Mouse (Mus musculus): ENCODE data around the gene Klhl25. TPM values are rescaled to one million over a fixed set of nuclear protein-coding genes. Genes with fewer than 3 reads are reported as not detected.
"Not testable (repeated sequence)": the region's sequence is repeated elsewhere in the genome, so short reads cannot be mapped to it uniquely, and the experiment has no call there.

Klhl25 gene
- polyA plus RNA-seq, 1 experiment from 2014 or later = 21.2 TPM

DNA sequence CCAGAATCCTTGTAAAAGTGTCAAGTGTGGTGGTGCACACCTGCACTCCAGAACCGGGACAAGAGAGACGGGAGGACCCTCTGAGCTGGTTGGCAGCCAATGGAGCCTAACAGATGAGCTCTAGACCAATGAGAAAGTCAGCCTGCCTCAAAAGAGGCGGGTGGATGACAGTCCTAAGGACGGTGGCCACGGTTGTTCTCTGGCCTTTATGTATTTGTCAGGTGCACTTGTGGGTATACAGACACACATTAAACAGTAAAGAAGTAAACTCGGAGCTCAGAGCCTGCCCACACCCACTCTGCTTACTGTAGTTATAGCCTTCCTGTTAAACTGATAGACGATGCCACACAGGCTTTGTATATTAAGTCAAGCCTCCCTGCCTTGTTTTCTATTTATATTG is 27.4 kb upstream of the Klhl25 start:
- Histone ChIP-seq H3K4me3 (ENCODE audit: low read depth, low read length) (no peak overlapping the region), H3K4me1 (ENCODE audit: control insufficient read depth, insufficient read depth, low read length) (no peaks in the 10 kb centered on the region), H3K36me3 (ENCODE audit: control insufficient read depth, insufficient read depth, low read length) (no peaks in the 10 kb centered on the region), H3K4me2 (no peak overlapping the region), H3K9me3 (ENCODE audit: control insufficient read depth, low read length) (no peaks in the 10 kb centered on the region), H3K27me3 (ENCODE audit: control insufficient read depth, insufficient read depth, low read length) (no peaks in the 10 kb centered on the region), H3K9ac (ENCODE audit: low read length) (no peak overlapping the region), H3K27ac (ENCODE audit: low read depth, low read length) (no peak overlapping the region)
- WGBS = 89% methylated on average over 7 of the region's 7 CpGs
- DNase-seq (ENCODE audit: low spot score, missing footprints) (no peak), ATAC-seq (ENCODE audit: low FRiP score) (no peak)

DNA sequence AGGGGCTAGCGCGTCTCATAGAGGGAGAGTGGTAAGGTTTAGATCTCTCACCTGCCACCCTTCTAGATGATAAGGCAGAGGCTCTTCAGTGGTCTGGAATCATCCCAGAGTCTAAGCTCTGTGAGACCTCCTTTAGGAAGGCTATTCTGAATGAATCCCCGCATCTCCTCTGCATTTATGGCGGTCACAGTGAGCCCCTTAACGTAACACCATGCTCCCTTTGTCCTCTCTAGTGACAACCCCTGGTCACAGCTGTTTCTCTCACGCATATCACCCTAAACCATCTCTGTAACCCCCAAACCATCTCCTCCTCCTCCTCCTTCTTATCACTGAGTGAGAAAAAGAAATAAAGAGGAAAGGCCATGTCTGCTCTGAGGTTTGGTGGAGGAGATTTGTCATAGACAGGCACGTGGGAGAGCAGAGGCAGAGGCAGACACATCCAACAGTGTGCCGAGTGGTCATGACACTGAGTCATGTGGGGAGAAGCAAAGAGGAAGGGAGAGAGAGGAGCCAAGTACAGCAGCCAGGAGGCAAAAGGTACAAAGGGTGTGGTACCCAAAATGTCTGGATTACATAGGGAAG is 25.9 kb upstream of the Klhl25 start:
- DNase-seq (ENCODE audit: low spot score, missing footprints) (no peak), ATAC-seq (ENCODE audit: low FRiP score) (no peak)
- Histone ChIP-seq H3K9ac (ENCODE audit: low read length) (no peak overlapping the region), H3K4me2 (no peak overlapping the region), H3K36me3 (ENCODE audit: control insufficient read depth, insufficient read depth, low read length) (no peaks in the 10 kb centered on the region), H3K27me3 (ENCODE audit: control insufficient read depth, insufficient read depth, low read length) (no peaks in the 10 kb centered on the region), H3K4me3 (ENCODE audit: low read depth, low read length) (no peak overlapping the region), H3K27ac (ENCODE audit: low read depth, low read length) (no peak overlapping the region), H3K4me1 (ENCODE audit: control insufficient read depth, insufficient read depth, low read length) (no peaks in the 10 kb centered on the region), H3K9me3 (ENCODE audit: control insufficient read depth, low read length) (no peaks in the 10 kb centered on the region)
- 90% methylated on average over 8 of the region's 8 CpGs for WGBS

DNA sequence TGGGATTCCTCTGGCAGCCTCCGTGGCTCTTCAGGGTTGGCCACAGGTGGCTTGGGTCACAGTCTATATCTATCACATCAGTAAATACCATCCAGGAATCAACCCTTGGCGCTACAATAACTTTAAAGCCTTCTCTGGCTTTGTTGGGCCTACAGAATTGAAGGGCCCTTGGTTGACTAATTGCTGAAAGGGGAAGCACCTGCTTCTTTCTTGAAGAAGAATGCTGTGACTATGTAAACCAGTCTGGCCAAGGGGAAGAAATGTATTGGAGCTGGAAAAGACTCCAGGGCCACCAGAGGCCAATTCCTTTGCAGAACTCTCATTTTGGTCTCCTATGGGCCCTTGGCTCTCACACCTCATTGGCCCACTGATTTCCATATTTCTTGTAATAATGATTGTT is 25.0 kb upstream of the Klhl25 start:
- no peaks in the 10 kb centered on the region for H3K4me1 ChIP-seq (ENCODE audit: control insufficient read depth, insufficient read depth, low read length)
- no peaks in the 10 kb centered on the region for H3K36me3 ChIP-seq (ENCODE audit: control insufficient read depth, insufficient read depth, low read length)
- no peaks in the 10 kb centered on the region for H3K27me3 ChIP-seq (ENCODE audit: control insufficient read depth, insufficient read depth, low read length)
- H3K4me2 ChIP-seq = no peak overlapping the region
- no peaks in the 10 kb centered on the region for H3K9me3 ChIP-seq (ENCODE audit: control insufficient read depth, low read length)
- no peak overlapping the region for H3K27ac ChIP-seq (ENCODE audit: low read depth, low read length)
- ATAC-seq (ENCODE audit: low FRiP score) = no peak
- no peak for DNase-seq (ENCODE audit: low spot score, missing footprints)
- H3K9ac ChIP-seq (ENCODE audit: low read length) = no peak overlapping the region
- H3K4me3 ChIP-seq (ENCODE audit: low read depth, low read length) = no peak overlapping the region
- WGBS = 77% methylated on average over 2 of the region's 2 CpGs

- H3K4me3 ChIP-seq (ENCODE audit: low read depth, low read length) = no peak overlapping the region
- WGBS = 80% methylated on average over 3 of the region's 4 CpGs
- no peaks in the 10 kb centered on the region for H3K4me1 ChIP-seq (ENCODE audit: control insufficient read depth, insufficient read depth, low read length)
- ATAC-seq (ENCODE audit: low FRiP score) (no peak), DNase-seq (ENCODE audit: low spot score, missing footprints) (peak; percentile 41)
- no peaks in the 10 kb centered on the region for H3K9me3 ChIP-seq (ENCODE audit: control insufficient read depth, low read length)
- no peak overlapping the region for H3K4me2 ChIP-seq
- no peak overlapping the region for H3K27ac ChIP-seq (ENCODE audit: low read depth, low read length)
- H3K9ac ChIP-seq (ENCODE audit: low read length) = no peak overlapping the region
- no peaks in the 10 kb centered on the region for H3K27me3 ChIP-seq (ENCODE audit: control insufficient read depth, insufficient read depth, low read length)
- no peaks in the 10 kb centered on the region for H3K36me3 ChIP-seq (ENCODE audit: control insufficient read depth, insufficient read depth, low read length)
These were observed 21.6 kb upstream of the Klhl25 start for GRCm38 (mm10) chr7:75826360-75827103.

DNA sequence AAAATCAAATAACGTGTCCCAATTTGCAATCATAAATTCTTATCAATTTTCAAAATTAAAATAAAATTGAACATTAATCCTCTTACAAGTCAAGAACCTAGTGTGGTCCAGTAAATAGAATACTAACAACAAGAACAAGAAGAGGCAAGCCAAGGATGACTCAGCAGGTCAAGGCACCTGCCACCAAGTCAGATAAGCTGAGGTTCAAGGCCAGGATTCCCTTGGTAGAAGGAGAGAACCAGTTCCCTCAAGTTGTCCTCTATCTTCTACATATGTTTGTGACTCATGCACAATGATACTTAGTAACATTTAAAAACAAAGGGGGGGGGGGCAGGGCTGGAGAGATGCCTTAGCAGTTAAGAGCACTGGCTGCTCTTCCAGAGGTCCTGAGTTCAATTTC is 20.8 kb upstream of the Klhl25 start:
- Histone ChIP-seq H3K9me3 (ENCODE audit: control insufficient read depth, low read length) (no peaks in the 10 kb centered on the region), H3K9ac (ENCODE audit: low read length) (no peak overlapping the region), H3K27ac (ENCODE audit: low read depth, low read length) (no peak overlapping the region), H3K4me1 (ENCODE audit: control insufficient read depth, insufficient read depth, low read length) (no peaks in the 10 kb centered on the region), H3K27me3 (ENCODE audit: control insufficient read depth, insufficient read depth, low read length) (no peaks in the 10 kb centered on the region), H3K4me3 (ENCODE audit: low read depth, low read length) (no peak overlapping the region), H3K4me2 (no peak overlapping the region), H3K36me3 (ENCODE audit: control insufficient read depth, insufficient read depth, low read length) (no peaks in the 10 kb centered on the region)
- 91% methylated on average over 1 of the region's 1 CpGs for WGBS
- no peak for ATAC-seq (ENCODE audit: low FRiP score)
- DNase-seq (ENCODE audit: low spot score, missing footprints) = peak; percentile 21

- 37% methylated on average over 10 of the region's 10 CpGs for WGBS
- Histone ChIP-seq H3K36me3 (ENCODE audit: control insufficient read depth, insufficient read depth, low read length) (no peaks in the 10 kb centered on the region), H3K4me2 (no peak overlapping the region), H3K4me1 (ENCODE audit: control insufficient read depth, insufficient read depth, low read length) (no peaks in the 10 kb centered on the region), H3K4me3 (ENCODE audit: low read depth, low read length) (no peak overlapping the region), H3K9me3 (ENCODE audit: control insufficient read depth, low read length) (no peaks in the 10 kb centered on the region), H3K27me3 (ENCODE audit: control insufficient read depth, insufficient read depth, low read length) (no peaks in the 10 kb centered on the region), H3K27ac (ENCODE audit: low read depth, low read length) (no peak overlapping the region), H3K9ac (ENCODE audit: low read length) (no peak overlapping the region)
- DNase-seq (ENCODE audit: low spot score, missing footprints) (peak; percentile 94), ATAC-seq (ENCODE audit: low FRiP score) (peak; percentile 68)
These were observed 20.3 kb upstream of the Klhl25 start for GRCm38 (mm10) chr7:75827850-75828249.

GRCm38 (mm10) chr7:75828536-75828935 is 19.6 kb upstream of the Klhl25 start:
- Histone ChIP-seq H3K36me3 (ENCODE audit: control insufficient read depth, insufficient read depth, low read length) (no peaks in the 10 kb centered on the region), H3K27me3 (ENCODE audit: control insufficient read depth, insufficient read depth, low read length) (no peaks in the 10 kb centered on the region), H3K4me2 (no peak overlapping the region), H3K4me1 (ENCODE audit: control insufficient read depth, insufficient read depth, low read length) (no peaks in the 10 kb centered on the region), H3K4me3 (ENCODE audit: low read depth, low read length) (no peak overlapping the region), H3K9ac (ENCODE audit: low read length) (no peak overlapping the region), H3K9me3 (ENCODE audit: control insufficient read depth, low read length) (no peaks in the 10 kb centered on the region), H3K27ac (ENCODE audit: low read depth, low read length) (no peak overlapping the region)
- 86% methylated on average over 5 of the region's 5 CpGs for WGBS
- ATAC-seq (ENCODE audit: low FRiP score) (no peak), DNase-seq (ENCODE audit: low spot score, missing footprints) (no peak)

DNA sequence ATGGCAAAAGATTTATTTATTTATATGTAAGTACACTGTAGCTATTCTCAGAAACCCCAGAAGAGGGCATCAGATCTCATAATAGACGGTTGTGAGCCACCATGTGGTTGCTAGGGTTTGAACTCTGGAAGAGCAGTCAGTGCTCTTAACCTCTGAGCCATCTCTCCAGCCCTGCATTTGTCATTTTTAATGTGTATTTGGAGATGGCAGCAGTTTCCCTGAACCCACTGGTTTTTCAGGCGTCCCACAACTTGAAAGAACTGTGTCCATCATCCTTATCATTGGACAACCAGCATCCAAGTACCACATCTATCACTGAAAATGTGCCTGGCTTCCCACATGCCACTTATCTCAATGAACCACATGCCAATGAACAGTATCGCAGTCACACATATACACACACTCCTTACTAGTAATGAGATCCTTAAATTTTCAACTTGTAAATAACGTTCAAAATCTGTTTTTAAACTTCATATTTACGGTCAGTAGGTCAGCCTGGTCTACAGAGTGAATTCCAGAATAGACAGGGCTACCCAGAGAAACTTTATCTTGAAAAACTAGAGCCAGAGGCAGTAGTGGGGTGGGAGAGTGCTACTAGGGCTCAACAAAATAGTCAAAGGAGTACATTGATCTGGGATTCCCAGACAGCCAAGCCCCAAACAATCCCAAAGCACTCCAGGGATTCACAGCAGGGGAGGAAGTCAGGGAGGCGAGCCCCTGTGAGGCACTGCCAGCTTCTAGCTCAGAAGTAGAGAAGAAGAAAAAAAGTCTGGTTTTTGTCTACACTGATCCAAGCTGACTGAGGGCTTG is 17.7 kb upstream of the Klhl25 start:
- WGBS = 76% methylated on average over 6 of the region's 6 CpGs
- no peak for ATAC-seq (ENCODE audit: low FRiP score)
- H3K36me3 ChIP-seq (ENCODE audit: control insufficient read depth, insufficient read depth, low read length) = no peaks in the 10 kb centered on the region
- no peaks in the 10 kb centered on the region for H3K9me3 ChIP-seq (ENCODE audit: control insufficient read depth, low read length)
- no peak overlapping the region for H3K9ac ChIP-seq (ENCODE audit: low read length)
- peak; percentile 67 for DNase-seq (ENCODE audit: low spot score, missing footprints)
- no peaks in the 10 kb centered on the region for H3K4me1 ChIP-seq (ENCODE audit: control insufficient read depth, insufficient read depth, low read length)
- no peak overlapping the region for H3K27ac ChIP-seq (ENCODE audit: low read depth, low read length)
- no peak overlapping the region for H3K4me3 ChIP-seq (ENCODE audit: low read depth, low read length)
- H3K4me2 ChIP-seq = no peak overlapping the region
- H3K27me3 ChIP-seq (ENCODE audit: control insufficient read depth, insufficient read depth, low read length) = no peaks in the 10 kb centered on the region

DNA sequence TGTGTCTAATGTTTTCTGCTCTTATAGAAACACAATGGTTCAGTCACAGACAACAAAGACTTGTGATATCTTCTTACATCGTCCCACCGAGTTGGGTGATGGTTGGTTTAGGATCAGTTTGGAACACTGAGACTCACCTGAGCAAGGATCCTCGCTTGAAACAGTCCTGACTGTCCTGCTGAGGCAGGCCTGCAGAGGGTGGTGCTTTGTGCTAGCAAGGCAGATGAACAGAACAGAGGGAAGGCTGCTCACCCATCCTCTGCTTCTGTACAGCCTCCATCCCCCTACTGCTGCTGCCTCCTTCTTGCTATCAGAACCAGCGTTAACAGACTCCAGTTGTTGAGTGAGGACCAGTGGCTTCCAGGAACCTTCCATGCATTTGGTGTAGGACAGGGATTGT is 14.2 kb upstream of the Klhl25 start:
- not testable (repeated sequence) for H3K4me2 ChIP-seq; ATAC-seq (ENCODE audit: low FRiP score); H3K27ac ChIP-seq (ENCODE audit: low read depth, low read length); H3K36me3 ChIP-seq (ENCODE audit: control insufficient read depth, insufficient read depth, low read length); DNase-seq (ENCODE audit: low spot score, missing footprints); H3K27me3 ChIP-seq (ENCODE audit: control insufficient read depth, insufficient read depth, low read length); H3K4me1 ChIP-seq (ENCODE audit: control insufficient read depth, insufficient read depth, low read length); H3K4me3 ChIP-seq (ENCODE audit: low read depth, low read length); H3K9me3 ChIP-seq (ENCODE audit: control insufficient read depth, low read length); H3K9ac ChIP-seq (ENCODE audit: low read length)
- 72% methylated on average over 3 of the region's 4 CpGs for WGBS

All from midbrain, embryonic 11.5 days (tissue).